Mouse (Mus musculus) erythroid progenitor cell, adult 5-6 weeks (primary cell): ENCODE data around the gene Morn2. TPM values are rescaled to one million over a fixed set of nuclear protein-coding genes. Genes with fewer than 3 reads are reported as not detected.
A peak's percentile ranks its signal among the peaks of the same experiment; 100 is the strongest.
"Not testable (repeated sequence)": the region's sequence is repeated elsewhere in the genome, so short reads cannot be mapped to it uniquely, and the experiment has no call there.

Source experiments
- ATAC-seq: replicated peaks from 2 replicates; pipeline ENCODE4 v1.8.0; 2016; ENCODE audit warnings: moderate number of reproducible peaks, mild to moderate bottlenecking, moderate TSS enrichment, inconsistent platforms; ENCODE audit not compliant: poor library complexity, low FRiP score, severe bottlenecking
- total RNA-seq, 2 experiments: library from RNA; stranded (forward) in 1 of 2; stranded (reverse) in 1 of 2; fragments of 150-400 nt in 1 of 2; fragments of 186-747, 209-891 nt in 1 of 2; gene quantifications; 2 replicates each; pipeline versions ENCODE4 v1.2.3 to v1.2.4; 2015 to 2017; ENCODE audit warnings: low replicate concordance in 2 of 2

Gene Morn2
- 3.8 and 13.3 TPM in 2 replicates for total RNA-seq (2015; ENCODE audit: low replicate concordance)
- 5.1 and 8.5 TPM in 2 replicates for total RNA-seq (2017; ENCODE audit: low replicate concordance)

DNA sequence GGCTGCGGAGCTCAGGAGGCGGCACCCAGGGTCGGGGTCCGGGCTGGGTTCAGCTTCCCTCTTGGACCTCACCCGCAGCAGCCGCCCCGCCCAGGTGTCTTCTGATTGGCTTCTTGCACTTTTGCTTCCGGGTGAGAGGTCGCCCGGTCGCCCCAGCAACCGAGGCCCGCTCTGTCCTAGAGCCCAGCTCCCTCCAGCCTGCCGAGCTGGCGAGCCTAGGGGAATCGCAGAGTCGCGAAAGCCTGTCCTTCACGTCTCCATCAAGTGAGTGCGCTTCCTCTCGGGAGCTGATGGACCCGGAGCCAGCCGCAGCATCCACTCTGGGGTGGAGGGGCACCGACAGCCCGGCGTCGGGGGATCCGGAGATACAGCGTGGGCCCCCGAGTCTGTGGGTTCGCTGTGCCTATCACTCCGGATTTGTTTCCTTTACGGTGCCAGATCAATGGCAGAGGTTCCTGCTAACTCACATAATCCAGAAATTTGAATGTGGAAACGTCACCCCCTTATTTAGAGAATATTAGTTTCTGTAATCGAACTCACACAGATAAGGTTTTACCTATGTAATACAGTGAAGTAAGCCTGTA lies at the start of gene Morn2, which contains the start of gene Dhx57:
TSS of gene Morn2 (plus strand) at position 130 of the 584 bp plus-strand sequence.
TSS of gene Dhx57 (minus strand) at position 403 of the 584 bp plus-strand sequence.
- ATAC-seq: peak; percentile 100

GRCm38 (mm10) chr17:80241594-80241993 lies 48.4 kb upstream of the Morn2 start:
- ATAC-seq: no peak

GRCm38 (mm10) chr17:80243116-80243515 lies 46.9 kb upstream of the Morn2 start:
- no peak for ATAC-seq

GRCm38 (mm10) chr17:80252757-80253525 lies 37.1 kb upstream of the Morn2 start:
- ATAC-seq: no peak

- ATAC-seq: no peak
Observed at GRCm38 (mm10) chr17:80254421-80254820, 35.6 kb upstream of the Morn2 start.

DNA sequence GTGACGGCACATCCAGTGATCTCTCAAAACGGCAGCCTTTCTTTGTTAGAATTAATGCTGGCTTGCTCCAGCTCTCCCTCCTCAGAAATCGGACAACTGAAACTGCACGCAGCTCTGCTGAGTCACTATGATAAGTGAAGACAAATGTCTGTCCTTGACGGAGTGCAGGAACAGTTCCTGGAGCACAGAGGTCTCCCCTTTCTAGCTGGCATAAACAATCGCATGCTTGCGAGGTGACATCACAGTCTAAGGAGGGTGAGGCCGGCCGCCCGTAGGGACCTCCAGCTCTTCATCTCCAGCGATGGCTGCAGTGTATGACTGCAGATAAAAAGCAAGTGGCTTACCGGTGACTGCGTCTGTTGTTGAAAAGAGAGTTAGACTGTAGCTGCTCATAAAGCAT lies 34.8 kb upstream of the Morn2 start:
- no peak for ATAC-seq

- ATAC-seq: no peak
Observed at GRCm38 (mm10) chr17:80267065-80267464, 22.9 kb upstream of the Morn2 start.

GRCm38 (mm10) chr17:80268151-80268550 lies 21.9 kb upstream of the Morn2 start:
- no peak for ATAC-seq

DNA sequence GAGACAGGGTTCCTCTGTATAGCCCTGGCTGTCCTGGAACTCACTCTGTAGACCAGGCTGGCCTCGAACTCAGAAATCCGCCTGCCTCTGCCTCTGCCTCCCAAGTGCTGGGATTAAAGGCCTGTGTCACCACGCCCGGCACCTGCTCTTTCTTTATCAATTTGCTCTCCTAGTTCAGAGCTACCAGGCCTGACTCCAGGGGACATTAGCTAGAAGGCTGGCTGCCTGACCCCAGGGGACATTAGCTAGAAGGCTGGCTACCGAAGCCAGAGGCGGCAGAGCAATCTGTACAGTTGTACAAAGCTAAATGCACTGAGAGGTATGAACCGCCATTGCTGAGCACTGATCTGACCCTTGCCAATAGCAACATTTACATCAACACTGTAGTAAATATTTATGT lies 19.4 kb upstream of the Morn2 start:
- ATAC-seq: not testable (repeated sequence)

DNA sequence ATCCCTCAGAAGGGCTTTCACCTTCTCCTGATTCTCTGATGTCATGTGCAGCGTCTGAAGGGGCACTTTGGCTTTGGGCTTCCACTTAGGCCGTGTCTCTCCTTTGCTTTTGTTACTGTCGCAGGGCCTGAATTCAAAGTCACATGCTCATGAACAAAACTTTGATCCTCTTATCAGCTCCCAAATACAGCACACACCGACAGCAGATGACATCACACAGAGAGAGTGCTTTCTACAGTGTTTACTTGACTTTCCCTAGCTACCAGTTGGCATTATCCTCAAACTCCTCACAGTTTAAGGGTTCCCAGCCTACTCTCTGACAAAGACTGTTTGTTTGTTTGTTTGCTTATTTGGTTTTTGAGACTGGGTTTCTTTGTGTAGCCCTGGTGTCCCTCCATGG lies 11.7 kb upstream of the Morn2 start:
- no peak for ATAC-seq

GRCm38 (mm10) chr17:80279340-80280070 lies 10.5 kb upstream of the Morn2 start:
- ATAC-seq: no peak

DNA sequence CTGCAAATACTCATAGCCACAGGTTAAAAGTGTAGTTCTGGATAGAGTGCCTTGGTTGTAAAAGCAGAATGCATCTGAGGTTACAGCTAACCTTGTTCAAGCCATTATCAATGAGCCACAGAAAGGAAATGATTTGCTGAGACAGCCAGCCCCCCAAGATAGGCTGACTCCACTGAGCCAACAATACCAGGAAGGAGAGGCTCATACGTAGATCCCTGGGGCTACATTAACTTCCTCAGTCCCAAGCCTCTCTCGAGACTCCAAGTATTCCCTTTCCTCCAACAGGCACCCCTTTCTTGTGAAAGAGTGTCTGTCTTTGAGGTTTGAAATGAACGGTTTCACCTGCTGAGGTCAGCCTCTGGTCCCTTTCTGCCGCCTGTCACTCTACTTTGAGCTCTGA lies 5.6 kb upstream of the Morn2 start:
- ATAC-seq: no peak

- ATAC-seq: no peak
Observed at GRCm38 (mm10) chr17:80288012-80288411, 2.0 kb upstream of the Morn2 start.

- peak; percentile 13; the same call in 1 of the 2 replicates for ATAC-seq
Observed at GRCm38 (mm10) chr17:80289280-80290073, 526 bp upstream of the Morn2 start.

DNA sequence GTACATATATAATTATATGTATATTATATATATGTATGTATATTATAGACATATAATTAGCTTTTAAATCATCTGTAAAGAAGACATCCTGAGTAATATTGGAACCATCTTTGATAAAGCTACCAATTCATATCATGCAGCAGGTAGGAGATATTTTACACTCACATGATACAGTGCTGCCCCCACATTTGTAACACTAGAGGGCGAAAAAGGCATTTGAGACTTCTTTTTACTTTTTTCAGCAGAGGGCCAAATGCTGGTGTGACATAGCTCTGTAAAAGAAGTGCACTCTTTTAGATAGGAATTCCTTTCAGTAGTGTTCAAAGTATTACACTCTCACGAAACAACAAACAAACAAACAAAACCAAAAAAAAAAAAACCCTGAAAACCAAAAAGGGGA lies 1.1 kb downstream of the Morn2 start:
- no peak for ATAC-seq

GRCm38 (mm10) chr17:80295258-80295657 lies 5.3 kb downstream of the Morn2 start:
- ATAC-seq: no peak

DNA sequence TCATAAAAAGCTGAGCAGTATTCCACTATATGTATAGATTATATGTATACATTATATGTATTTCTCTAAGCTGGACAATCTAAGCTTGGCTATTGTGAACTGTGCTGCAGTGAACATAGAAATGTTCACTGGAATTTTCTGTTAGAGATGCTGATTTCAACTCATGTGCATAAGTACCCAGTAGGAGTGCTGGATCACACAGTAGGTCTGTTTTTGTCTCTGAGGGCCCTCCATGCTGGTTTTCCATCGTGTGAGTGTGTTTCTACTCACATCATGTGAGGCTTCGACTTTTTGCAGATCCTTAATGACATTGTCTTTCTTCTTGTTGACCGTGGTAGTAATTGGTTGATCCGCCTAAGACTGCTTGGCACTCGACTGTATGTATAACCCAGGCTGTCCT lies 8.8 kb downstream of the Morn2 start:
- no peak for ATAC-seq

GRCm38 (mm10) chr17:80307251-80307650 lies 17.2 kb downstream of the Morn2 start, which contains the start of gene Arhgef33:
Gene Arhgef33 (plus strand): TSS chr17:80307407.
- no peak for ATAC-seq

- ATAC-seq: no peak
Observed at GRCm38 (mm10) chr17:80311761-80312160, 21.8 kb downstream of the Morn2 start.

- no peak for ATAC-seq
Observed at GRCm38 (mm10) chr17:80312405-80312804, 22.4 kb downstream of the Morn2 start.
